Mouse (Mus musculus) neural tube, embryonic 13.5 days (tissue): ENCODE measurements around the gene Itgb5. TPM values are rescaled to one million over a fixed set of nuclear protein-coding genes. Genes with fewer than 3 reads are reported as not detected.
A peak's percentile ranks its signal among the peaks of the same experiment; 100 is the strongest.

ENCODE experiments used
- ATAC-seq: fragments of 200-750 bp; cut with Nextera tagmentation; 2 replicates; pipeline ENCODE4 v1.8.0; 2017; ENCODE audit warnings: low read depth, mild to moderate bottlenecking, moderate TSS enrichment, moderate library complexity
- H3K27ac ChIP-seq: fragments of 300-500 bp; sonication (generic); replicated peaks from 2 replicates; pipeline ENCODE4 v1.5.1; 2015; ENCODE audit warnings: moderate library complexity, mild to moderate bottlenecking, inconsistent platforms
- H3K27me3 ChIP-seq: fragments of 300-500 bp; sonication (generic); 2 replicates; pipeline ENCODE4 v1.6.1; 2015; ENCODE audit warnings: mild to moderate bottlenecking, inconsistent platforms
- H3K36me3 ChIP-seq: fragments of 300-500 bp; sonication (generic); 2 replicates; pipeline ENCODE4 v1.6.1; 2015; ENCODE audit warnings: mild to moderate bottlenecking, inconsistent platforms
- H3K4me1 ChIP-seq: fragments of 300-500 bp; sonication (generic); replicated peaks from 2 replicates; pipeline ENCODE4 v1.6.1; 2015; ENCODE audit warnings: inconsistent platforms
- H3K4me2 ChIP-seq: fragments of 300-500 bp; sonication (generic); 2 replicates; pipeline ENCODE4 v1.6.1; 2015; ENCODE audit warnings: inconsistent platforms, mild to moderate bottlenecking, moderate library complexity
- H3K4me3 ChIP-seq: fragments of 300-500 bp; sonication (generic); 2 replicates; pipeline ENCODE4 v1.5.1; 2015; ENCODE audit warnings: mild to moderate bottlenecking, inconsistent platforms
- H3K9ac ChIP-seq: fragments of 300-500 bp; sonication (generic); 2 replicates; pipeline ENCODE4 v1.6.1; 2015; ENCODE audit warnings: moderate library complexity, mild to moderate bottlenecking, inconsistent platforms
- H3K9me3 ChIP-seq: fragments of 300-500 bp; sonication (generic); 2 replicates; pipeline ENCODE4 v1.6.1; 2016; ENCODE audit warnings: inconsistent platforms
- WGBS: fragments of 180-500 bp; shearing (Covaris S2); methylation state at CpG from one replicate; pipeline ENCODE4 v1.1.7; 2015; 5-methylcytosine and 5-hydroxymethylcytosine counted together
- polyA plus RNA-seq: library from polyadenylated mRNA; unstranded; fragments of >200 nt; fragmentation: Nextera tagmentation; extraction: Ambion mirVana; gene quantifications from 2 replicates; pipeline ENCODE4 v1.2.1, GENCODE M21; 2015

The Itgb5 gene
- polyA plus RNA-seq, 1 experiment from 2014 or later = 21.1 TPM

DNA sequence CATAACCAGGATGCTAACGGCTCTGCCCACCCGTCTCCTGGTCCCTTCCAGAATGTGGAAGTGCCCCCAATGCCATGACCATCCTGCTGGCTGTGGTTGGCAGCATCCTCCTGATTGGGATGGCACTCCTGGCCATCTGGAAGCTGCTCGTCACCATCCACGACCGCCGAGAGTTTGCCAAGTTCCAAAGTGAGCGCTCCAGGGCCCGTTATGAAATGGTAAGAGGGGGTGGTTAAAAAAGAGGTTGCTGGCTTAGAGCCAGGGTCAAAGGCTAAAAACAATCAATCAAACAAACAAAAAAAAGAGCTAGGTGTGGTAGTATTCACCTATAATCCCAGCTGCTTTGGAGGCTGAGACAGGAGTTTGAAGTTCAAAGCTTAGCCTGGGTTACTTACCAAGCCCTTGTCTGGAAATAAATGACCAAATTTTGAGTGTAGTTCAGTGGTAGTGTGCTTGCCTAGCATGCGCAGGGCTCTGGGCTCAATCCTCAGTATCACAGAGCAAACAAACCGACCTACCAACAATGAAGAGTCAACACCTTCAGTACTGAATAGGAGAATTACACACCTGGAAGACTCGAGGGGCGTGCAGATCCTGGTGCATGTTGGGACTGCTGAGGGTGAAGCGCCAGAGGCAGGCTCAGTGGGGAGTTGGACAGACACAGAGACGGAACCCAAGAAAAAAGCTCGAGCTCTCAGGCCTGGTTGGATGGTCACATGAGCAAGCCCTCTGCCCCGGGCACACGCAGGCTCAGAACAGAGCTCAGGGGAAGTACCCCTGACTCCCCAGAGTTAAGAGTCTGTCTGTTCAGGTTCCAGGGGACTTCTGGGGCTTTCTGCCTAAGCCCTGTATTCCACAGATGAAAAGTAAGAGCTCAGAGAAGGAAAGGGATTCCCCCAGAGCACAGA, 118.5 kb downstream of the Itgb5 start:
- Histone ChIP-seq H3K9me3 (no peaks in the 10 kb centered on the region), H3K4me1 (peaks cover 11% of the 10 kb centered on the region; the same call in 1 of the 2 replicates), H3K4me3 (no peak overlapping the region), H3K27ac (no peak overlapping the region), H3K4me2 (no peak overlapping the region), H3K9ac (no peak overlapping the region), H3K27me3 (no peaks in the 10 kb centered on the region), H3K36me3 (no peaks in the 10 kb centered on the region)
- WGBS = 88% methylated on average over 17 of the region's 17 CpGs
- ATAC-seq = no peak

DNA sequence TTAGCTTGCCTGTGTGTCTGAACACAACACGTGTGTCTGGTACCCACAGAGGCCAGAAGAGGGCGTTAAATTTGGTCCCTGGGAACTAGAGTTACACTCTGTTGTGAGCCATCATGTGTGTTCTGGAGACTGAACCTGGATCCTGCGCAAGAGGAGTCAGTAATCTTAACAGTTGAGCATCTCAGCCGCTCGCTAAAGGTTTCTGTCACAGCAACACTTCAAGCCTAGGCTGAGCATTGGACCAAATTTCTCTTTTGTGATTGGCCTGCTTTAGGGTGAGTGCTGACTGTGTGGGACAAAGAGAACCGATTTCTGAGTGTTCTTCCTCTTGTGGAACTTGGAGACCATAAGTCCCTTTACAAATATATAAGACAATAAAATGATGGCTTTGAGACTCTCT, 120.9 kb downstream of the Itgb5 start:
- no peak overlapping the region for H3K4me3 ChIP-seq
- H3K36me3 ChIP-seq = peaks cover 22% of the 10 kb centered on the region
- WGBS = 85% methylated on average over 6 of the region's 6 CpGs
- H3K9ac ChIP-seq = no peak overlapping the region
- no peak overlapping the region for H3K27ac ChIP-seq
- no peak overlapping the region for H3K4me2 ChIP-seq
- H3K9me3 ChIP-seq = no peaks in the 10 kb centered on the region
- ATAC-seq = 0 out of 2 replicates have a peak, but pooled peaks have one; percentile 42
- H3K4me1 ChIP-seq = no peaks in the 10 kb centered on the region
- no peaks in the 10 kb centered on the region for H3K27me3 ChIP-seq

DNA sequence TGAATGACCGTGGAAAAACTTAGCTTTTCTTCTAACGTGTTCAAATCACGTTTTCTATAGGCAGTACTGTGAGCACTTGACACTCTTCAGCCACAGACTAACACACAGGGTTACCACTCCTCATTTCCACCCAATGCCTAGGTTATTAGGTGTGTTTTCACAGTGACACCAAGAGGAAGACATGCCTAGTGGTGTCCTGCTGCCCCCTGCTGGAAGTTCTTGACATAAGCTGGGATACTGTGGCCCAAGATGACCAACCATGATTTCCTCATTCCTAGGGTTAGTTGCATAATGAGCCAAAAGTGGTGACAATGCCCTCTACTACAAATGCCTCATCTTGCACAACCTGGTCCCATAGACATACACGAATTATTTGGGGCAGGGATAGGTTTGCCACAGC, 121.4 kb downstream of the Itgb5 start:
- Histone ChIP-seq H3K9ac (no peak overlapping the region), H3K9me3 (no peaks in the 10 kb centered on the region), H3K36me3 (peaks cover 27% of the 10 kb centered on the region), H3K27ac (no peak overlapping the region), H3K4me2 (no peak overlapping the region), H3K4me3 (no peak overlapping the region), H3K27me3 (no peaks in the 10 kb centered on the region), H3K4me1 (no peaks in the 10 kb centered on the region)
- WGBS = 34% methylated on average over 4 of the region's 4 CpGs
- peak; percentile 77 for ATAC-seq

DNA sequence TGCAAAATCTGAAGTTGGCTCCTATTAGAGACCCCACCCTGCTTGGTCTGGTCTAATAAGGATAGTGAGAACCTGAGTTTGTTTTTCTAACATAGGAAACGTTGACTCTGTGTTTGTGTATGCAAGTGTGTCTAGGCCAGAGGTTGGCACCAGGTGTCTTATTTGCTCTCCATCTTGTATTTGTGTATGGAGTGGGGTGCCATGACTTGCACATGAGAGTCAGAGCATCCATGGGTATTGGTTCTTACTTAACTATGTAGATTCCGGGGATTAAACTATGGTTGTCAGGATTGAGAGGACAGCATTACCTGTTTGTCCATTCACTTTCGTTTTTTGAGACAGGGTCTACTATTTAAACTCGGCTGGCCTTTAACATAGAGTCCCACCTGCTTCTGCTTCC, 123.5 kb downstream of the Itgb5 start:
- Histone ChIP-seq H3K4me1 (no peaks in the 10 kb centered on the region), H3K9ac (no peak overlapping the region), H3K4me2 (no peak overlapping the region), H3K27ac (no peak overlapping the region), H3K4me3 (no peak overlapping the region), H3K27me3 (no peaks in the 10 kb centered on the region), H3K36me3 (peaks cover 49% of the 10 kb centered on the region), H3K9me3 (no peaks in the 10 kb centered on the region)
- WGBS = 88% methylated on average over 4 of the region's 4 CpGs
- no peak for ATAC-seq

DNA sequence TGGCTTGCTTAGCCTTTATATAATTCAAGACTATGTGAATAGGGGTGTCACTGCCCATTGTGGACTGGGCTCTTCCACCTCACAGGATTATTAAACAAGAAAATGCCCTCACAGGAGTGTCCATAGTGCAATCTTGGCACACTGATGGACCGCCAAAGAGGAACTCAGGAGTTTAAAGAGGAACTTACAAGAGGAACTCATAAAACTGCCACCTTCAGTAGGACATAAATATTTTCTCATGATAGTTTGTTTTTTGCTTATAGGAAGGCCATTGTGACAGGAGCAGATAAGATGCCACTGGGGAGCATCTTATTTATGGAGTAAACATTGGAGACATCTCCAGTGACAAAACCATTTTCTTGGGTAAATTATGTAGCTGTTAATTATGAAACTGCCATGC, 125.3 kb downstream of the Itgb5 start:
- H3K36me3 ChIP-seq = peaks cover 66% of the 10 kb centered on the region

DNA sequence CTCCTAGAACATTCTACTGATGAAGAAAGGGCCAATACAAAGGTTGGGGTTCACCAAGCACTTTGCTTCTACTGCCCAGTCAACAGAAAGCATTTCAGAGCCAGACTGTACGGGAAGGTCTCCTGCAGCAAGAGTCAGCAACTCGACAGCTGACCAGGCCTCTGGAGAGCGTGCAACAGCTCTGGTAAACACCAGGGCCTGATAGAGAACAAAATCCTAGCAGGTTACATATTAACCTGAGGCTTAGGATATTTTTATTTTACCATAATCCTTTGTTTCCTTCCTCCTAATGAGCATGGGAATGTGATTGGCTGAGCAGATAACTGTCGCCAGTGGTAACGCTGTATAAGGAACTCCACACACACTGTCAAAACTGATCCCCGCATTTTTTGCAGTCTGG, 134.0 kb downstream of the Itgb5 start:
- 94% methylated on average over 6 of the region's 6 CpGs for WGBS
- Histone ChIP-seq H3K9ac (no peak overlapping the region), H3K4me2 (no peak overlapping the region), H3K27me3 (no peaks in the 10 kb centered on the region), H3K9me3 (no peaks in the 10 kb centered on the region), H3K4me1 (peaks cover 15% of the 10 kb centered on the region), H3K4me3 (no peak overlapping the region), H3K27ac (no peak overlapping the region), H3K36me3 (peaks cover 47% of the 10 kb centered on the region)
- ATAC-seq = no peak

More for the DNA sequence above, 125.3 kb downstream of the Itgb5 start:
- Histone ChIP-seq H3K4me3 (no peak overlapping the region), H3K9me3 (no peaks in the 10 kb centered on the region), H3K4me2 (no peak overlapping the region), H3K9ac (no peak overlapping the region), H3K27me3 (no peaks in the 10 kb centered on the region), H3K27ac (no peak overlapping the region), H3K4me1 (no peaks in the 10 kb centered on the region)
- WGBS = 88% methylated on average over 1 of the region's 1 CpGs
- ATAC-seq = no peak

DNA sequence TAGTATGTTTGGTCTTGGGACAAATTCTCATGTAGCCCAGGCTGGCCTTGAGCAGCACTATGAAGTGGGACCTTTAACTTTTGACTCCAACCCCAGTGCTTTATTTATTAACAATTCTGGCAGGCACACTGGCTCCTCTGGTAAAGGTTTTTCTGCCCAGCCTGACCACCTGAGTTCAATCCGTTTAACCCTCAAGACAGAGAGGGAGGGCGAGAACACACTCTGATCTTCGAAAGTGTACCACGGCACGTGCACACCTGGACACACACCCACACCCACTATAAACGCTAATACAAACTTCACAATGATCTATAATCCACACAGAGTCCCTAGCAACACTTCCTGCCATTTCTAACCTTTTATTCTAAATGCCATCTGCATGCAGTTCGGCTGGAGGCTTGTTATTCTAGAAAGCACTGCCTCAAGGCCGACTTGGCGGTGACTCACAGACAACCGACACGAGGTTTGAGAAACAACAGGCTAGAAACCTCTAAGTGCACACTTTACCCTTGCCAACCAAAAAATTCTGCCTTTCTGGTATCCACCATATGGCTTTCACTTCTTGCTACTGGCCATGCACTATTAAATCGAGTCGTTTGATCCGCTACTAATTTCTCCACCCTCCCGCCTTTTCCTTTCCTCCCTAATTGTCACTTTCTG, 136.5 kb downstream of the Itgb5 start:
- Histone ChIP-seq H3K4me1 (peaks cover 15% of the 10 kb centered on the region), H3K27ac (no peak overlapping the region), H3K9me3 (no peaks in the 10 kb centered on the region), H3K4me3 (peak overlapping the region; percentile 93), H3K27me3 (no peaks in the 10 kb centered on the region), H3K4me2 (peak overlapping the region; percentile 90), H3K36me3 (peaks cover 23% of the 10 kb centered on the region), H3K9ac (peak overlapping the region; percentile 91)
- 18% methylated on average over 15 of the region's 15 CpGs for WGBS
- ATAC-seq = no peak

DNA sequence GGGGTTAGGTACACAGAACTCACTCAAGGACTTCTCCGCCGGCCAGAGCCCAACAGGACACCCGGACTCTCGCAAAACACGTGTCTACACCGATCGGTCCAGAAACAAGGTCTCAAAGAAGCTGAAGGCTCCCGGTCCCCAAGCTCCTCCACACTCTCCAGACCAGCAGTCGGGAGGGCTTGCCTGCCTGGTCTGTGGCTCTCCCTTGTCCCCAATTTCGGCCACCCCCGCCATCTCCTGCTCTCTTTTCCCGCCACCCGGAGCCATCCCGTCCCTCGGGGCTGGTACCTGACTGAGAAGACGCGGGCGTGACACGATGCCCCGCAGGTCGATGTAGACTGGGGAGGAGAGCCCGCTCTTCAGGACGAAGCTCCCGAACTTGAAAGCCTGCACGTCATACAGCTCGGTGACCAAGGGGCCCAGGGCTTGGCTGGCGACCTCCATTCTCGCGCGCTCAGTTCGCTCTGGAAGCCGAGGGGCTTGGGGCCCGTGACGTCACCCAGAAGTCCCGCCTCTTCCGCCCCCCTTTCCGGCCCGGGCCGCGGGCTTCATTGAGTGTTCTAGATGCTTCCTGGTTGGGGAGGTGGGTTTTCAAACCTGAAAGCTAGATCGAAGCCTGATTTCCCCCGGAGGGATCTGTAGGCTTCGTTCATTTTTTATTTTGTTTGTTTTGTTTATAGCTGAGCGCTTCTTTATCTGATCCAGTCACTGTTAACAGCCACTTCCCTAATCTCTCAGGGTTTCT, 137.2 kb downstream of the Itgb5 start, which contains the start of gene Umps:
TSS of gene Umps (minus strand) at position 501 of the 745 bp plus-strand sequence.
- ATAC-seq = peak; percentile 96
- H3K27ac ChIP-seq = peak within 1 kb of the TSS; percentile 15
- peak within 1 kb of the TSS; percentile 93 for H3K4me3 ChIP-seq
- peak within 1 kb of the TSS; percentile 91 for H3K9ac ChIP-seq
- H3K27me3 ChIP-seq = no peaks in the 10 kb centered on the region
- peak within 1 kb of the TSS; percentile 90 for H3K4me2 ChIP-seq
- H3K36me3 ChIP-seq = peaks cover 20% of the 10 kb centered on the region
- H3K4me1 ChIP-seq = peaks cover 15% of the 10 kb centered on the region
- WGBS = under 1% methylated on average over 44 of the region's 44 CpGs
- no peaks in the 10 kb centered on the region for H3K9me3 ChIP-seq

DNA sequence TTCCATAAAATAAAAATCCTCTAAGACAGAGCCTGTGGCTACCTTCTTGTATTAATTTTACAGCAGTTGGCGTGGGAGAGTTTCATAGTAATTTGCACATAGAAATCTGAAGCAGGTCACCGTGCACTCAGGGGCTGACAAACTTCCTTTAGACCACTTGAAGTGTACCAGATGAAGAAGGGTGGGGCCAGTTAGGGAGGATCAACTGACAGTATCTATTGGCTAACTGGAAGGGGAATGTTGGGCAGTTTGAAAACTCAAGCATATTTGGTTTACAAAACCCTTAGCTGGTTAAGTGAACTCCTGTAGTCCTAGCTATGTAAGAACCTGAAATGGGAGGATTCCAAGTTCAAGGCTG, 137.8 kb downstream of the Itgb5 start:
- WGBS = 77% methylated on average over 2 of the region's 2 CpGs
- Histone ChIP-seq H3K36me3 (peaks cover 14% of the 10 kb centered on the region; the same call in 1 of the 2 replicates), H3K4me3 (peak overlapping the region; percentile 93), H3K4me1 (peaks cover 15% of the 10 kb centered on the region), H3K9me3 (no peaks in the 10 kb centered on the region), H3K4me2 (peak overlapping the region; percentile 90), H3K27ac (peak overlapping the region; percentile 15; the same call in 1 of the 2 replicates), H3K27me3 (no peaks in the 10 kb centered on the region), H3K9ac (peak overlapping the region; percentile 91)
- ATAC-seq = peak; percentile 25

DNA sequence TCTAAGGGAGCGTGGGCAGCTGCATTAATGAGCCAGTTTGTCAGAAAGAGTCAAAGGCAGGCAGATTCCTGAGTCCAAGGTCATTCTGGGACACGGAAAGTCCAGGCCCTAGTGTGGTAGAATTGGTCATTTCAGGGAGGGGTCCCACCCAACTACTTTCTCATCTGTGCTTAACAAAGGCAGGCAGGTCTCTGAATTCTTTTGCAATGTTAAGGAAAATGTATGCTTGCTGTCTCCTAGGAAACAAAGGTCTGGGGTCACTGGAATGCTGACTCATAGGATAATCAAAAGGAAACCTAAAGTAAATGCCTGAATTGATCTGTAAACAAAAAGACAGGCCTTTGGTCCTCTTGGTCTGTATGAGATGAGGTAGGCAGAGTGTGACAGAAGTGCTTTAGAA, 150.4 kb downstream of the Itgb5 start:
- WGBS = 41% methylated on average over 2 of the region's 2 CpGs
- H3K4me1 ChIP-seq = no peaks in the 10 kb centered on the region
- no peaks in the 10 kb centered on the region for H3K9me3 ChIP-seq
- H3K27ac ChIP-seq = no peak overlapping the region
- H3K9ac ChIP-seq = no peak overlapping the region
- H3K27me3 ChIP-seq = no peaks in the 10 kb centered on the region
- H3K4me3 ChIP-seq = no peak overlapping the region
- ATAC-seq = no peak
- peaks cover 52% of the 10 kb centered on the region for H3K36me3 ChIP-seq
- no peak overlapping the region for H3K4me2 ChIP-seq

DNA sequence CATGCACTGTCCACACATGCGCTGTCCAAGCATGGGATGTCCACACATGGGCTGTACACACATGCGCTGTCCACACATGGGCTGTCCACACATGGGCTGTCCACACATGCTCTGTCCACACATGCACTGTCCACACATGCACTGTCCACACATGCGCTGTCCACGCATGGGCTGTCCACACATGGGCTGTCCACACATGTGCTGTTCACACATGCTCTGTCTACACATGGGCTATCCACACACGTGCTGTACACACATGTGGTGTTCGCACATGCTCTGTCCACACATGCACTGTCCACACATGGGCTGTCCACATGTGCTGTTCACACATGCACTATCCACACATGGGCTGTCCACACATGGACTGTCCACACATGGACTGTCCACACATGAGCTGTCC, 154.2 kb downstream of the Itgb5 start:
- Histone ChIP-seq H3K4me3 (no peak overlapping the region), H3K4me1 (no peaks in the 10 kb centered on the region), H3K4me2 (no peak overlapping the region), H3K9me3 (no peaks in the 10 kb centered on the region), H3K27me3 (no peaks in the 10 kb centered on the region), H3K9ac (no peak overlapping the region), H3K27ac (no peak overlapping the region), H3K36me3 (peaks cover 51% of the 10 kb centered on the region)
- WGBS = 98% methylated on average over 6 of the region's 6 CpGs
- no peak for ATAC-seq

DNA sequence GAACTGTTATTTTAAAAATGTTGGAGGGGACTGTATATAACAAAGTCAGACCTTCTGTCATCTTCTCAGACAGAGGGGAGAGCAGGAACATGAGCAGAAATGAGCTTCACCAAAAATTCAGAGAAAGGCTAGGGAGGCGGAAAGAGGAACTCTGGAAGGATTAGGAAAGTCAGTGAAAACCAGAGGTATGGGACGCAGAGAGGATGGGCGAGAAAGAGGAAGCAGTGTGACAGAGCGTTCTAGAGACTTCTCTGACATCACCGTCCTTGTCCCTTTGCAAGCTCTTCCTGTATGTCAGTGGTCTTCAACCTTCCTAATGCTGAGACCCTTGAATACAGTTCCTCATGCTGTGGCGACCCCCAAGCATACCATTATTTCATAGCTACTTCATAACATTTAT, 155.9 kb downstream of the Itgb5 start:
- H3K27ac ChIP-seq = no peak overlapping the region
- no peak overlapping the region for H3K9ac ChIP-seq
- H3K9me3 ChIP-seq = no peaks in the 10 kb centered on the region
- no peak overlapping the region for H3K4me2 ChIP-seq
- H3K4me1 ChIP-seq = no peaks in the 10 kb centered on the region
- no peaks in the 10 kb centered on the region for H3K27me3 ChIP-seq
- no peak for ATAC-seq
- H3K36me3 ChIP-seq = peaks cover 47% of the 10 kb centered on the region
- WGBS = 91% methylated on average over 6 of the region's 6 CpGs
- no peak overlapping the region for H3K4me3 ChIP-seq
